Mouse (Mus musculus): ENCODE results near the gene Pgam1.

The Pgam1 gene

DNA sequence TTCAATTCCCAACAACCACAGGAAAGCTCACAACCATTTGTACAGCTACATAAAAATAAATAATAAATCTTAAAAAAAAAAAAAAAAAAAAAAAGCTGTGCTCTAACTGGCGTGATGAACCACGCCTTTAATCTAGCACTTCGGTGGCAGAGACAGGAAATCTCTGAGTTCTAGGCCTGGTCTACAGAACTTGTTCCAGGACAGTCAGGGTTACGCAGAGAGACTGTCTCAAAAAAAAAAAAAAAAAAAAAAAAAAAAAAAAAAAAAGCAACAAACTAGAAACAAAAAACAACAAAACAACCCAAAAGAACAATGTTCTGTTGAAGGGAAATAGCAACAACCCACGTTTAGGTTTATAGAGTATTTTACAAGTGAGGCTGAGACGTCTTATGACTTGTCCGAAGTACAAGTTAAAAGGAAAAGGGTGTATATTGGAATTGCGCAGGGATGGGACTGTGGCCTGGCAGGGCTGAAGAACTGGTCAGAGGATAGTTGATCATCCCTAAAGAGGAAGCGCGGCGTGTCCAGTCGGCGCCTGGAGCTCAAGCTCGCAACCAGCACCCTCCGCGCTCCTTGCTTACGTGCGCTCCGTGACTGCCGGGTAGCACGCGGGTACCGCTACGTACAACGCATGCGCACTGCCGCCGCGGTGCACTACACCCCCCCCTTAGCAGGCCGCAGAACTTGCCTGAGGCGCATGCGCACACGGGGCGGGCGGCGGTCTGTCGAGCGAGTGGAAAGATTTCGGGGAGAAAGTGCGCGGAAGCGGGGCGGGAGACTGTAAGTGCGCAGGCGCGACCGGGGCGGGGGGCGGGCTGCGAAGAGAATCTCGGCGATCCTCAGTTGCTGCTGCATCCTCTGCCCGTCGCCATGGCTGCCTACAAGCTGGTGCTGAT is at the start of gene Pgam1:
TSS of gene Pgam1 (plus strand) at position 746 of the 896 bp plus-strand sequence.
- no peak; the same call in 1 of the 2 replicates for TF ChIP-seq GATA4 (IDR thresholded peaks at IDR 0.05; ENCODE audit: insufficient replicate concordance, low read length)

DNA sequence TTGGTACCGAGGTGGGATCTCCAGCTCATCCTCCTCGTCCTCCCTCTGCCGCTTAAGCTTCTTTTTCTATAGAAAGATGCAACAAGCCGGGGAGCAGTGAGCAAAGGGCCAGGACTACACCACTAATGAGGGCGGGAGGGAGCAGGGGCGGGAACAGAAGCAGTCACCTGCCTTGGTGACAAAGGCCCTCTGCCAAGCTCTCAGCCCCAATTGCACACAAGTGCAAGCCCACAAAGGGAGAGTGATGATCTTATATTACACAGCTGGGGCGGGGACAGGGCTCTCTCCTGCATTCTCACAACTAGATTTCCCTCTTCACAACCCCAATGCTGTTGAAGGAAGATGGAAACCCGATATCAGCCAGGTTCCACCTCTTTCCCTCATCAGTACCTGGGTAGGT is 45.0 kb upstream of the Pgam1 start:
- TF ChIP-seq GATA4 (IDR thresholded peaks at IDR 0.05; ENCODE audit: insufficient replicate concordance, low read length): no peak

DNA sequence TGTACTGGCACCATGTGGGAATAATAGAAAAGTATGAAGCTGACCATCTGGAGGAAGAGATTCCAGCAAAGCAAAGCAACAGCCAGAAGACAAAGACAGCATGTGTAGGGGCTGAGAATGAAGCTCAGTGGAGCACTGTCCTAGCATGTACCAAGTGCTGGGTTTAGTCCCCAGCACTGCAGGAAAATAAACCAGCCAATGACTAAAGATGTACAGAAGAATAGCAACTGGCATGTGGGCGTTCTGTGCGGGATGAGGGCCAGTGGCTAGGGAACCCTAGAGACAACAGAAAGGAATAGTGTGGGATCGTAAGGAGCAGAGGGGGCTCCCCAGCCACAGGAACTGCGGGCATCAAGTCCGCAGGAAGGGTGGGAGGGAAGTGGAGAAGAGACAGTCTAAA is 42.4 kb upstream of the Pgam1 start:
- TF ChIP-seq GATA4 (IDR thresholded peaks at IDR 0.05; ENCODE audit: insufficient replicate concordance, low read length): no peak

DNA sequence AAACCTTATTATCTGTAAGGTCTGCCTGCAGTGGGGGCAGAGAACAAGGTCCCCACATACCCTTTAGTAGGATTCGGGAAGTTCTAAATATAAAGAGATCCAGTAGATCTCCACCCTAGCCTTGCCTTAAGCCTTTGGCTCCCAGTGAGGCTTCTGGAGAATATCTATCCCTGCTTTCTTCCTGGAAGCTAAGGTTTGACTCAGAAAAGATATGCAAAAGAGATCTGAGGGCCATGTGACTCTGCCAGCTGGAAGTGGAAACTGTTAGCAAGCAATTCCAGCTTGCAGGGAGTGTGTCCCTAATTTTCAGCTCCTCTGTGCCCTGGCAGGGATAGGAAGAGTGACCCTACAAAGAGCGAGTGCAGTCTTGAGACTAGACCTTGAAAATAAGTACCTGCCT is 39.4 kb upstream of the Pgam1 start:
- TF ChIP-seq GATA4 (IDR thresholded peaks at IDR 0.05; ENCODE audit: insufficient replicate concordance, low read length): no peak

DNA sequence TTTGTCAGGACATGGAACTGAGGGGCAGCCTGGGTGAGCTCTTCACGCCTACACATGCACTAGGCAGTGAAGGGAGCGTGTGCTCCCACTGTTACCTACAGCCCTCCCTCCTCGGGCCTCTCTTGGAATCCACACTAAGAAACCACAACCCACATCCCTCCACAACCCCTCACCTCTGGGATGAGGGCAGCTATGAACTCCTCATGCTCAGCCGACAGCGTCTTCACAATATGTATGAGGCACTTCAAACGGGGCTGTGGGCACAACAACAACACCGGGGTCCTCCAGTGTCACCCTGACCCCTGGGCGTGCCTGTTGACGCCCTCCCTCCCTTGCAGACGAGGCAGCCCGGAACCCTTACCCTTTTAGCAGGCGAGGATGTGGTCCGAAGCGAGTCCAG is 37.4 kb upstream of the Pgam1 start:
- TF ChIP-seq GATA4 (IDR thresholded peaks at IDR 0.05; ENCODE audit: insufficient replicate concordance, low read length): no peak

DNA sequence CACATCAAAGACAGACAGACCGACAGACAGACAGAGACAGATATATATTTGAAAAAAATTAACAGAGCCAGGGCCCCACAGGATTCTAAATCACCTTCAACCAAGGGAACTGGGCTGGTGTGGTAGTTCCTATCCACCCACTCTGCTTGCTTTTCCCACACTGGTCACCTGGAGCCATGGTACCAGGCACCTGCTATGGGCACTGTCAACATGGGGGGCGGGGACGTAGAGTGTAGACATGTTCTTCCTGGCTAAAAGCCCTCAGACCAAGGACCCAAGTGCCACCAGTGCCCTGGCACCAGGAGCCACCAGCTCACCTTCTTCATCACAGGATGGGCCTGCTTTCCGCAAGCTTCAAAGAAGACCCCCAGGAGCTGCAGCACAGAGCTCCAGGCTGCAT is 29.9 kb upstream of the Pgam1 start:
- TF ChIP-seq GATA4 (IDR thresholded peaks at IDR 0.05; ENCODE audit: insufficient replicate concordance, low read length): no peak

DNA sequence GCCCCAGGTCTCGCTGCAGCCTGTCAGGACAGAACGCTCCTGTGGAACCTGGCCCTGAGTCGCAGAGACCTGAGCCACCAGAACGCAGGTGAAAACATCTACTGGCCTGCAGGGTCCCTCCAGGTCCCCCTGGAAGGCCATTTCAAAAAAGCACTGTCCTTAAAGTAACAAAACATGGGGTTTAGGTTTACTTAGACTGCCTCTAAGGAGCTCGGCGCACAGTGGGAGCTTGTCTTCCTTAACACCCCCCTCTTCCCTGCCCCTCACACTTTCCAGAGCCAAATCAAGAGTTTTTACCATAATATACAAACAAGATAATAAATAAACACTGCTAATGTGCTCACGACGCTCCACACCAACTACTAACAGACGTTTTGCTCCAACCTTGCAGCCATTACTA is 27.8 kb upstream of the Pgam1 start:
- no peak for TF ChIP-seq GATA4 (IDR thresholded peaks at IDR 0.05; ENCODE audit: insufficient replicate concordance, low read length)

DNA sequence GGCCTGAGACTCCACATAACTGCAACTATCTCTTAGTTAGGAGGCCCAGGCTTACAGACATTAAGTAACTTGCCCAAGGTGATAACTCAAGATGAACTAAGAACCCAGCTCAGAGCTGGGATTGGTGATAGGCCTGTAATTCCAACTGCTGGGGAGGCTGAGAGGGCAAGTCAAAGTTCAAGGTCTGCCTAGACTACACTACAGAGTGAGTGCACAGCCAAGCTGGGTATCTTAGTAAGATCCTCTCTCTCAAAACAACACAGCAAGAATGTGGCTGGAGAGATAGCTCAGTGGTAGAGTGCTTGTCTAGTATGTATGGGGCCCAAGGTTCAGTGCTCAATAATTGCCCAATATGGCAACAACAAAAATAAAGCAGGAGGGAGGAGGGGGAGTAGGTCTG is 23.5 kb upstream of the Pgam1 start:
- no peak for TF ChIP-seq GATA4 (IDR thresholded peaks at IDR 0.05; ENCODE audit: insufficient replicate concordance, low read length)

DNA sequence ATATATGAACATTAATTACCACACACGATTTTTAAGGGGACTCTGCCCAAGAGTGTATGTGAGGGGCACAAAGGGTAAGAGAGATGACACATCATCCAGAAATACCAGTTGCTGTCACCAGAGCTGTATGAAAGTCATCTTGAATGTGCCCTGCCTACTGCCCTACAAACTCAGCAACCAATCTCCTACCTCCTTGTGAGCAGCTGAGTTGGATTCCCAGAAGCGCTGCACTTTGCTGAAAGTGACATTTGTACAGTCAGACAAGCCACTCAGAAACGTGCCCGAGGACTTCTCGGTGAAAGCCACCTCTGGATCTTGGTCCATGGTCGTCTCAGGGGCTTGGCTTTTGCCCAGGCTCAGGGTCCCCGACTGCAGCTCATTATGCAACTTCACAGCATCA is 16.8 kb upstream of the Pgam1 start:
- TF ChIP-seq GATA4 (IDR thresholded peaks at IDR 0.05; ENCODE audit: insufficient replicate concordance, low read length): no peak

DNA sequence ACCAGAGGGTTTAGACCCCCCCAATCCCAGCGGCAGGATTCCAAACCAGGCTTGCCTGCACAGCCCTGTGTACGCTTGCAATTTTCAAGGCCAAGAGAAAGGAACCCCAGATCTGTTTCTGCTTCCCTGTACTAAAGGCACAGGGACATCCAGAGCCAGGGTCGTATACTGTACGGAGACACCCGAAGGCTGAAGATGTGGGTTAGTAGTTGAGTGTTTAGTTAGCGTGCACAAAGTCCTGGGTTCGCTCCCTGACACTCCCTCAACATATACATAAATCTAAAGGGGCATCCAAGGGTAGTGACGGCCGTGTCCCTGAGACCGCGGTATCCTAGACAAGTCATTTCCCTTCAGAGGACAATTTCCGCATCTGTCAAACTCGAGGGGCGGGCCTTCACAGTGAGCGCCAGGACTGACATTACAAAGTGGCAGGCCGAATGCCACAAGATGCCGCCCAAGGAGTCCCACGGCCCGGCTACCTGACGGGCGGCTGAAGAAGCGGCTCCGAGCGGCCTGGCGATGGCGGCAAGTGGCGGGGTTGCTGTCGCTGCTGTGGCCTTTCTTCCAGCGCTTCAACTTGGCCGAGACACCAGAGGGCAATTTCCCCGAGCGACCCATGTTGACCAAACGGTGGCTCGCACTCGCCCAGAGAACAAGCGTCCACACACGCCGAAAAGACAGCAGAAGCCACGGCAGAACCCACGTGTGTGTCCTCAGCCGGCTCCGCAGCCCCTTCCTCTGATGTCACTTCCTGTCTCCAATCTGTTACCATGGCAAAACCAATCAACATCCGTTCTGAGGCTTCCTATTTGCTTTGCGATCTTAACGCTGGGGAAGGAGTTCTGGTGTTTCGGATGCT is 16.0 kb upstream of the Pgam1 start, which contains the start of gene Rrp12:
TSS of gene Rrp12 (minus strand) at position 714 of the 859 bp plus-strand sequence.
- TF ChIP-seq GATA4 (IDR thresholded peaks at IDR 0.05; ENCODE audit: insufficient replicate concordance, low read length): no peak

DNA sequence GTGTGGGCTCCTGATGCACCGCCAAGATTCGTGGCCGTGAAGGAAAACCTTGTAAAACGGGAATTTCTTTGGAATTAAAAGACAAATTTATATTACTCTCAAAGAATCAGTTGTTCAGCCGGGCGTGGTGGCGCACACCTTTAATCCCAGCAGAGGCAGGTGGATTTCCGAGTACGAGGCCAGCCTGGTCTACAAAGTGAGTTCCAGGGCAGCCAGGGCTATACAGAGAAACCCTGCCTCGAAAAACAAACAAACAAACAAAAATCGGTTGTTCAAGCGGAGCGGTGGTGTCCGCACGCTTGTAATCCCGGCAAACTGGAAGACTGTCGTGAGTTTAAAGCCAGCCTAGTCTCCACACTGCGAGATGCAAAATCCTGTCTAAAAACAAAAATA is 15.4 kb upstream of the Pgam1 start:
- no peak for TF ChIP-seq GATA4 (IDR thresholded peaks at IDR 0.05; ENCODE audit: insufficient replicate concordance, low read length)

DNA sequence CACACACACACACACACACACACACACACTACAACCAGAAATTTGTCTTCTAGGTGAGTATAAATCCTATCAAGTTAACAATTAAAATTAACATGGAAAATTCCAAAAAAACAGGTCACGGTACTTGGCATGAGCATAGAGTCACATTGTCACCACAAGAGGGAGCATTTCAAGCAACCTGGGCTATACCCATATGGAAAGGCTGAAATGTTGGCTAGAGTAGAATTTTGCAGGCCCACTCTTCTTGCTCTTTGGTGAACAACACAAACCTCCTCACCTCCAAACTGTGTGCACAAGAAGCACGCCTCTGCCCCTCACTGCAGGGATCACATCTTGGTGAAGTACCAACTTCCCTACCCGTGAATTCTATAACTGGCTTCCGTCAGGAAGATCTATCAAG is 12.9 kb upstream of the Pgam1 start:
- TF ChIP-seq GATA4 (IDR thresholded peaks at IDR 0.05; ENCODE audit: insufficient replicate concordance, low read length): no peak

DNA sequence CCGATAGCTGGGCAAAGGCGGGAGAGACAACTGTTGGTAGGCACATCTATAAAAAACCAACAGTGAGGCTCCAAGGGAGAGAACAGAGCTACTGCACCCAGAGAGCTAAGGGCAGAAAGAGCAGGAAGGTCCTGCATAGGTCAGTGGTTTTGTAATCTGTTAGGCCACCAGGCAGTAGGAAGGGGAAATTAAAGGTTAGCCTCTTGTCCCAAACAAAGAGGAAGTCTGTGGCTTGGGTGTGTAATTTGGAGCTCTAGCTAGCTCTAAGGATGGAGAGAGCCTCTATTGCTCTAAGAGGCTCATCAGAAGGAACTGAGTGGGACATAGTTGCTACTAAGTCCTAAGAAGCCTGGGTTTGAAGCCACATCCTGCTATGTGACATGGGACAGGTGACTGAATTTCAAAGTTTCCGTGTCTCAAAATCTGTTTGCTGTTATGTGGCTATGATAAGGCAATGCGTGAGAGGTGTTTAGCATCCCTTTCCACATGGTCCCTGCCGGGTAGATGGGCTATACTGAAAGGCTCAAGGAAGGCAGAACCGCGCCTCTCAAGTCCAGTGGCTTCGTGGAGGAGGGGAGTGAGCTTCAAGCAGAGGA is 11.1 kb upstream of the Pgam1 start:
- no peak for TF ChIP-seq GATA4 (IDR thresholded peaks at IDR 0.05; ENCODE audit: insufficient replicate concordance, low read length)

DNA sequence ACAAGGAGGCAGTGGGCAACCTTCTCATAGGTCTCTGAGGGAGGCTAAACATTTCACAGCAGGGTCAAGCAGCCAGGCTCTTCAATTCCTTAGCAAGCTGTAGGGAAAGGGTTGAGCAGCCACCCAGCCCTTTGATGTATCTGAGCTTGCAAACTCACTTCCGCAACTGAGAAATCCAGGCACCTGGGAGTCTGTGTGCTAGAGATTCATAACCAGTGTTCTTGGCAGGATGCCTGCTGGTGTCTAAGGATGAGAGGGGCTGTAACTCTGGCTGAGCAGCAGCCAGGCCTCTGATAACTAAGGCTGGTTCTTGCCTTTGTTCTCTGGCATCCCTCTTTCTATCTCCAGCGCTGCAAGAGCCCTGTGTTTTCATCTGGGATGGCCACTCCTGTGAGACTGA is 10.0 kb upstream of the Pgam1 start:
- no peak for TF ChIP-seq GATA4 (IDR thresholded peaks at IDR 0.05; ENCODE audit: insufficient replicate concordance, low read length)

DNA sequence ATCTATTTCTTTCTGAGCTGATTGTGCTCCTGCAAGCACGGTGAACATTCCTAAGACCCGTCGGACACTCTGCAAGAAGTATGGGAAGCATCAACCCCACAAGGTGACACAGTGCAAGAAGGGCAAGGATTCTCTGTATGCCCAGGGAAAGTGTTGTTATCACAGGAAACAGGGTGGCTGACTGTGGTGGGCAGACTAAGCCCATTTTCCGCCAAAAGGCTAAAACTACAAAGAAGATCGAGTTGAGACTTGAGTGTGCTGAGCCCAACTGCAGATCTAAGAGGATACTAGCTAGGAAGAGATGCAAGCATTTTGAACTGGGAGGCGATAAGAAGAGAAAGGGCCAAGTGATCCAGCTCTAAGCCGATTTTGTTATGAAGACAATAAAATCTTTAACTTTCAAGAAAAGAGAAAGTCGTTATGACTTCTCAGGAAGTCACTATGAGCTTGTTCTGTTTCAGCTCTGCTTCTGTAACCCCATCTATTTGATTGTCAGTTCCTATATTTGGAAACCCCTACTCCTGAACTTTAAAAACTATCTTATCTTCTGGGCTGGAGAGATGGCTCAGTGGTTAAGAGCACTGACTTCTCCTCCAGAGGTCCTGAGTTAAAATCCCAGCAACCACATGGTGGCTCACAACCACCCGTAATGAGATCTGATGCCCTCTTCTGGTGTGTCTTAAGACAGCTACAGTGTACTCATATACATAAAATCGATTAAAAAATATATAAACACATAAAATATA is 8.7 kb upstream of the Pgam1 start:
- TF ChIP-seq GATA4 (IDR thresholded peaks at IDR 0.05; ENCODE audit: insufficient replicate concordance, low read length): no peak
